Mouse (Mus musculus): ENCODE data around the gene Btbd11. TPM values are rescaled to one million over a fixed set of nuclear protein-coding genes. Genes with fewer than 3 reads are reported as not detected.
"Not testable (repeated sequence)": the region's sequence is repeated elsewhere in the genome, so short reads cannot be mapped to it uniquely, and the experiment has no call there.

Gene Btbd11
- total RNA-seq, 2 experiments from 2014 or later: 14.2 to 20.9 TPM

DNA sequence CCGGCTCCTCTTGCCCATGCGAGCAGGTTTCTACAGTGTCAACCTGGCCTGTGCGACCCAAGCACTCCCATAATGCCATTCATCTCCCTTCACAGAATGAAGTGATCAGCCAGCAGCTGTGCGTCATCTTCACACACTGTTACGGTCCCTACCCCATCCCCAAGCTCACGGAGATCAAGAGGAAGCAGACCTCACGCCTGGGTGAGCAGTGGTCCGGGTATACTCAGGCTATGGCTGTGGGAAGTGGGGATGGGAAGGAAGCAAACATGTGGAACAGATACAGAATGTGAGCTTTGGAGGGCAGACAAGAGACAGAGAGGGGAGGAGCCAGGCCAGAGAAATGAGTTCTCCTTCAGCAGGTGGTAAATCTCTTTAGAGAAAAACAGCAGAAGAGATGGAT lies 253.8 kb downstream of the Btbd11 start:
- no peak for DNase-seq (ENCODE audit: low spot score in 2 of 2)

- DNase-seq (ENCODE audit: low spot score in 2 of 2): no peak
Observed at GRCm38 (mm10) chr10:85645346-85645745, 258.7 kb downstream of the Btbd11 start.

DNA sequence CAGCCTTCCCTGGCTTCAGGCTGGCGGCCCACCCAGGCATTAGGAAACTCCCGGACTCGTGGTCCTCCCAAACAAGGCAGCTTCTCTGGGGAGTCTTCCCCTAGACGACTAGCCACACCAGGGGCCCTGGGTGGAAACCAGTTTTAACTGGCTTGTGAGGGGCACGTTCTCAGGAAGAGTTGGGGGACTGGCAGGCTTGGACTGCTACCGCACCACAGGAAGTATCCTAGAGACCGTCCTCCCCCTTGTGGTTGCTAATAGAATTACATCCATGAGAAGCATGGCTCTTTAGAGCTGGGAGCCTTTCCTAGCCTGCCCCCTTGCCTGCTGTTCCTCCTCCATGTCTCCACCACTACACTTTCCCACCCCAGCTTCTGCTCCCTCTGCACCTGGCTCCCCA lies 265.1 kb downstream of the Btbd11 start:
- peak; percentile 39 to 76 for DNase-seq (ENCODE audit: low spot score in 2 of 2)

- DNase-seq (ENCODE audit: low spot score in 2 of 2): peak in 1 of 2 experiments; percentile 8
Observed at GRCm38 (mm10) chr10:85655881-85656280, 269.3 kb downstream of the Btbd11 start.

DNA sequence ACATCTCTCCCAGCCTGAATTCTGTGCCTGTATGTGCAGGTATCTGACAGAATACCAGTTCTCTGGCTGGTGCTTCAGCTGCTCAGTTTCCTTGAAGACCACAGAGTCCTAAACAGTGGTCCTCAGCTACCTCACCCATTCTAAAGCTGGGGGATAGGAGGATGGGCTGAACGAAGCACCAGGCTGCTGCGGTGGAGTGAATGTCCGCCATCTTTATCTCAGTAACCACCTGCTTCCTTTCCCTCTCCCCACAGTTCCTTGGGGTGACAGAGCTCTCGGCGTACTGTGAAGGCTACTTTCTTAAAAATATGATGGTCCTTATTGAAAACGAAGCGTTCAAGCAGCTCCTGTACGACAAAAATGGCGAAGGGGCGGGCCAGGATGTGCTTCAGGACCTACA lies 271.3 kb downstream of the Btbd11 start:
- DNase-seq (ENCODE audit: low spot score in 2 of 2): no peak

DNA sequence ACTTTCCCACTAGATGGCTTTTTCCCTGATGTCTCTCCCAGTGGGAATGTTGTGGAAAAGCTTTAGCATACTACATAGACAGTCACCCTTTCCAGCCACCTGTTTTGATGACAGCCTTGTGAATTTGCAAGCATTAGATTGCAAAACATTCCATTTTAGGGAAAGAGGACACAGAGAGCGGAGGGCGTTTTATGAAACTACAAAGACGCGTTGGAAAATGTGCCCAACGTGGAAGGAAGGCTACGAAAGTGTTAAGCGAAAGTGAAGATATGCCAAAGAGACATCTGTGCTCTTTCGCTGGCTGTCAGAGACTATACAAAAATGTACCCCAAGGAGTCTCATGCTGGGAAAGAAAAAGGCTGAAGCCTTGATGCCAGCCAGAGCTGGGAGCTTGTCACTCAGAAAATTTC lies 286.9 kb downstream of the Btbd11 start:
- peak in 1 of 2 experiments; percentile 20 for DNase-seq (ENCODE audit: low spot score in 2 of 2)

DNA sequence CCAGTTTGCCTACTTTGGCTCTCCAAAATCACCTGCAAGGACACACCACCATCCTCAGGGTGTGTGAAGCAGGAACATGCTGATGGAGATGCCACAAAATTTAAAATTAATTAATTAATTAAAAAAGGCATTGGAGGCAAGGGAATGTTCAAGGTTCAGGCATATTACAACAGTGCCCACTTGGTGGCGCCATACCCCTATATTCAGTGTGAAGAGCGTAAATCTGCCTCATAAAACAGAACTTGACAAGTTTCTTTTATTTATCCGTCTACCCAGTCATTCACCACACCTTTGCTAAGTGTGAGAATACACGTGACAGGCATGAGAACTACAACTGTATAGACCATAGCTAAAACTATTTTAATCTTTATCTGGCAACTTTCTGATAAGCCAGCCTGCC lies 292.0 kb downstream of the Btbd11 start:
- DNase-seq (ENCODE audit: low spot score in 2 of 2): peak; percentile 67 to 72

- no peak for DNase-seq (ENCODE audit: low spot score in 2 of 2)
Observed at GRCm38 (mm10) chr10:85682446-85682845, 295.8 kb downstream of the Btbd11 start.

DNA sequence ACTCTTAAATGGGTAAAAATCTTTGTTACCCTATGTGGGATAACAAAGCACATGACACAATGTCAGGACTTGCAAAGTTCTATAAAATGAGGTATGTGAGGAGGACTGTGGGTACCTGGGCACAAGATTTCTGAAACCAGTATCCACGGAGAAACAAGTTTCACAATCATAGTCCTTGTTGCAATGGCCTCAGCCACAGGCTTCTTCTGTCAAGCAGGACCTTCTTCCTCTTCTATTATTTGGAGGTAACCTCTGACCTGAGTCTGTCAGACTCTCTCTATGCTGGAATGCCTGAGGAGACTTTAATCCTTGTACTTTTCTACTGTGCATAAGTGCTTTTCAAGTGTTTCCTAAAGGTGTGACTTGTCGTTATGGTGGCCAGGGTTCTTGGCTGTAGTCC lies 307.8 kb downstream of the Btbd11 start:
- not testable (repeated sequence) for DNase-seq (ENCODE audit: low spot score in 2 of 2)

- no peak for DNase-seq (ENCODE audit: low spot score in 2 of 2)
Observed at GRCm38 (mm10) chr10:85699721-85700120, 313.1 kb downstream of the Btbd11 start.

GRCm38 (mm10) chr10:85709790-85710189 lies 323.2 kb downstream of the Btbd11 start:
- not testable (repeated sequence) for DNase-seq (ENCODE audit: low spot score in 2 of 2)

Other genes with a start within 250 kb of the Btbd11 start
- gene Cry1, start 201.8 kb upstream of the Btbd11 start, total RNA-seq (2021): 10 to 100 TPM; 11.9 to 12.1 TPM